Mouse (Mus musculus) ES-Bruce4 (cell line): ENCODE measurements around the gene Arl6ip5. TPM values are rescaled to one million over a fixed set of nuclear protein-coding genes. Genes with fewer than 3 reads are reported as not detected.
A peak's percentile ranks its signal among the peaks of the same experiment; 100 is the strongest.

Experiments used
- H3K27ac ChIP-seq: 2 replicates; pipeline ENCODE4 v1.5.1; 2012; ENCODE audit warnings: low read length, inconsistent platforms; ENCODE audit not compliant: insufficient read depth
- H3K27me3 ChIP-seq: 2 replicates; pipeline ENCODE4 v1.6.1; 2012; ENCODE audit warnings: mild to moderate bottlenecking, low read length, inconsistent platforms; ENCODE audit not compliant: control insufficient read depth, poor library complexity, insufficient read depth, severe bottlenecking
- H3K36me3 ChIP-seq: 2 replicates; pipeline ENCODE4 v1.6.1; 2012; ENCODE audit warnings: inconsistent platforms, mild to moderate bottlenecking, low read length, moderate library complexity; ENCODE audit not compliant: control insufficient read depth, poor library complexity, insufficient read depth, severe bottlenecking
- H3K4me1 ChIP-seq: one replicate; pipeline ENCODE4 v1.8.1; 2011; ENCODE audit warnings: low read length; ENCODE audit not compliant: control insufficient read depth, insufficient read depth
- H3K4me3 ChIP-seq: 2 replicates; pipeline ENCODE4 v1.5.1; 2011; ENCODE audit warnings: low read depth, mild to moderate bottlenecking, low read length
- H3K9ac ChIP-seq: 2 replicates; pipeline ENCODE4 v1.6.1; 2012; ENCODE audit warnings: low read depth, mild to moderate bottlenecking, inconsistent platforms; ENCODE audit not compliant: poor library complexity, severe bottlenecking
- H3K9me3 ChIP-seq: replicated peaks from 2 replicates; pipeline ENCODE4 v1.6.1; 2012; ENCODE audit warnings: mild to moderate bottlenecking, low read length, inconsistent platforms; ENCODE audit not compliant: control insufficient read depth, poor library complexity, insufficient read depth, severe bottlenecking
- CTCF ChIP-seq: IDR thresholded peaks from one replicate; pipeline ENCODE4 v1.8.1; 2011; ENCODE audit warnings: low read depth, low read length
- EP300 ChIP-seq: IDR thresholded peaks from 2 replicates; pipeline ENCODE4 v1.6.1; 2011; ENCODE audit warnings: low read depth, low read length; ENCODE audit not compliant: insufficient read depth
- POLR2A ChIP-seq: IDR thresholded peaks from one replicate; pipeline ENCODE4 v1.8.1; 2011; ENCODE audit warnings: low read length; ENCODE audit not compliant: insufficient read depth
- polyA plus RNA-seq: library from polyadenylated mRNA; stranded (reverse); fragments of >200 nt; gene quantifications from 2 replicates; pipeline ENCODE4 v1.2.4, GENCODE M21; 2011; ENCODE audit warnings: low read depth; ENCODE audit not compliant: missing spikeins, insufficient read depth, insufficient read length

The Arl6ip5 gene
- polyA plus RNA-seq = 51.2 and 58.0 TPM in 2 replicates

- H3K9me3 ChIP-seq = no peaks in the 10 kb centered on the region; the same call in 1 of the 2 replicates
- H3K4me1 ChIP-seq = no peaks in the 10 kb centered on the region
- H3K36me3 ChIP-seq = no peaks in the 10 kb centered on the region
- no peak for TF ChIP-seq CTCF
- peak; percentile 12 for TF ChIP-seq POLR2A
- peak within 1 kb of the TSS; percentile 90 for H3K4me3 ChIP-seq
- no peaks in the 10 kb centered on the region for H3K27me3 ChIP-seq
- peak within 1 kb of the TSS; percentile 57; the same call in 1 of the 2 replicates for H3K27ac ChIP-seq
- H3K9ac ChIP-seq = peak within 1 kb of the TSS; percentile 70
Measured at GRCm38 (mm10) chr6:97210191-97210961, at the start of gene Arl6ip5. Gene Arl6ip5 (plus strand): TSS chr6:97210689.

DNA sequence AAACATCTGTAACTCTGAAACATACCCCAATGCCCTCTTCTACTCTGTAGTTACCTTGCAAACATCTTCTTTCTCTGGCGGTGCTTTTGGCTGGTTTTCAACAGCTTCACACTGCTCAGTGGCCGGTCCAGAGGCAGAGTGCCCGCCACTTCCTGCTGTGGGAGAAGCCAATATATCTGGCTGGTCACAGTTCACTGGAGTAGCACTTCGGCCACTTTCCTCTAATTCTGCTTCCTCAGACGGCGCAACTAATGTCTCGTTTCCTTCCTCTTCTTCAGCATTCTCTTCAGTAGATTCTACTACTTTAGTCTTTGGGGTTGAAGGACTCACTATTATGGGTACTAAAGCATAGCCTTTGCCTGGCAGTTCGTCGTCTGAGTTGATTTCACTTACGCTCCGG is 34.8 kb upstream of the Arl6ip5 start:
- Histone ChIP-seq H3K27me3 (no peaks in the 10 kb centered on the region), H3K9me3 (no peaks in the 10 kb centered on the region), H3K9ac (no peak overlapping the region), H3K4me1 (no peaks in the 10 kb centered on the region), H3K4me3 (no peak overlapping the region), H3K27ac (no peak overlapping the region), H3K36me3 (peaks cover 20% of the 10 kb centered on the region)
- TF ChIP-seq CTCF (no peak), POLR2A (no peak), EP300 (no peak)

DNA sequence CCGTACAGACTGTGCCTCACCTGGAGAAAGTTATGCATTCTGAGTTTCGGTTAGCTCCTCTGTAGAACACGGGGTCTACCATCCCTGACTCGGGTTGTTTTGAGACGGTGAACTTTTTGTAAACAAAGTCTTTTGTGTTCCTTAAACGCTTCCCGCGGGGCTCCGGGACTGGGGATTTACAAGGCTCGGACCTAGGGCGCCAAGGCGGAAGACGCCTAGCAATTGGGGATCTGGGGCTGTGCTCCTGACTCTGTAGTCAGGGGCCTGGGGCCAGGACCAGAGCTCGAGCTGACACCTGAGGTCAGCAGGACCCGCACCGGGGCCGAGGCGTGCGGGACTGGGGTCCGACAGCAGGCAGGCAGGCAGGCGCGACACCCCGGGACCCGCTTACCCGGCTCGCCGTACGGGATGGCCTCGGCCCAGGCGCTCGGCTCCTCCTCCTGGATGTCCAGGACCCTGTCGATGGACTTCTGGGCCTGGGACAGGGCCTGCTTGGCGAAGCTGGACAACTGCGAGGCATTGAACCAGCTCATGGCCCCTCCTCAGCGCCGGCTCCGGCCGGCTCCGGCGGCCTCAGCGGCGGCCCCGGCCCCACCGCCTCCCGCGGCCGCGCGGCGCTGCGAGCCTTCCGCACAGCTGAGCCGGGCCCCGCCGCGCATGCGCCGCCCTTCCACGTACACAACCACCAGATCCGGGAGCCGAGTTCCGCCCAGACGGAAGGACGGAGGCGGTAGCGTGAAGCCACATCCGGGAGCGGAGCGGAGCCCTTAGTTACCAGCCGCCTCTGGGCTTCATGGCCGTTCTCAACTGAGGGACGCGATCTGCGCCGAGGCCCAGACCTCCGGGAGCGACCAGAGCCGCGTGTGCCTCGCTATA is 31.8 kb upstream of the Arl6ip5 start, which contains the start of gene Tmf1:
TSS of gene Tmf1 (minus strand) at position 632 of the 876 bp plus-strand sequence.
- H3K4me1 ChIP-seq = no peaks in the 10 kb centered on the region
- TF ChIP-seq CTCF (no peak), POLR2A (no peak), EP300 (no peak)
- H3K4me3 ChIP-seq = peak within 1 kb of the TSS; percentile 88
- no peaks in the 10 kb centered on the region for H3K27me3 ChIP-seq
- H3K36me3 ChIP-seq = peaks cover 5% of the 10 kb centered on the region; the same call in 1 of the 2 replicates
- H3K9ac ChIP-seq = peak within 1 kb of the TSS; percentile 85
- H3K9me3 ChIP-seq = no peaks in the 10 kb centered on the region
- peak within 1 kb of the TSS; percentile 39 for H3K27ac ChIP-seq

DNA sequence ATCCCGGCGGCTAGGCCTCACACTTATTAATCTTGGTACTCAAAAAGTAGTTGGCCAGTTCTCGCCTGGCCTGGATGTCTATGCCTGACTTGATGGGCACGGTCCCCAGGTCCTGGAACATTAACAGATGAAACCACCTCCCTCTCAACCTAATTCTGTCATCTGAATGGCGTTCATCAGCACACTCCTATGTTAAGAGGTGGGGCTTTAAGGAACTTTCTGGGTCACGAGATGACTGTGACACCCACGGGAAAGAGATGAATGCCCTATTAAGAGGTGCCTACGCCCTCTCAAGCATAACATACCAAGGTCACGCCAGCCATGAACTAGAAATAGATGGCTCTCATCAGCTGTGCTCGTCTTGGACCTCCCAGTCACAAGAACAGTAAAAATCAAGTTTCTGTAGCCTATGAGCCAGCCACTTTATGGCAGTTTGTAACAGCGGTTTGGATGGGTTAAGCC is 31.1 kb upstream of the Arl6ip5 start:
- Histone ChIP-seq H3K36me3 (peaks cover 8% of the 10 kb centered on the region), H3K9me3 (no peaks in the 10 kb centered on the region), H3K9ac (peak overlapping the region; percentile 85), H3K4me3 (peak overlapping the region; percentile 88), H3K27me3 (no peaks in the 10 kb centered on the region), H3K27ac (peak overlapping the region; percentile 39), H3K4me1 (no peaks in the 10 kb centered on the region)
- TF ChIP-seq EP300 = no peak
- no peak for TF ChIP-seq POLR2A
- no peak for TF ChIP-seq CTCF

- no peak overlapping the region for H3K4me3 ChIP-seq
- H3K36me3 ChIP-seq = peaks cover 37% of the 10 kb centered on the region
- no peaks in the 10 kb centered on the region for H3K27me3 ChIP-seq
- no peak overlapping the region for H3K9ac ChIP-seq
- no peaks in the 10 kb centered on the region for H3K9me3 ChIP-seq
- peaks cover 1% of the 10 kb centered on the region for H3K4me1 ChIP-seq
- no peak overlapping the region for H3K27ac ChIP-seq
- no peak for TF ChIP-seq POLR2A
- peak; percentile 27 for TF ChIP-seq CTCF
- no peak for TF ChIP-seq EP300
Measured at GRCm38 (mm10) chr6:97200437-97200836, 10.1 kb upstream of the Arl6ip5 start.
